Mouse (Mus musculus) neutrophil, adult 59 days (primary cell): ENCODE results near the gene Thop1. TPM values are rescaled to one million over a fixed set of nuclear protein-coding genes. Genes with fewer than 3 reads are reported as not detected.

Experiments used
- total RNA-seq, 2 experiments: library from RNA; stranded (reverse); gene quantifications; 1 replicate in 1 of 2; 2 replicates in 1 of 2; pipeline ENCODE4 v1.2.4; 2023

The Thop1 gene
- 1 to 10 TPM; 5.8 to 6.9 TPM for total RNA-seq

DNA sequence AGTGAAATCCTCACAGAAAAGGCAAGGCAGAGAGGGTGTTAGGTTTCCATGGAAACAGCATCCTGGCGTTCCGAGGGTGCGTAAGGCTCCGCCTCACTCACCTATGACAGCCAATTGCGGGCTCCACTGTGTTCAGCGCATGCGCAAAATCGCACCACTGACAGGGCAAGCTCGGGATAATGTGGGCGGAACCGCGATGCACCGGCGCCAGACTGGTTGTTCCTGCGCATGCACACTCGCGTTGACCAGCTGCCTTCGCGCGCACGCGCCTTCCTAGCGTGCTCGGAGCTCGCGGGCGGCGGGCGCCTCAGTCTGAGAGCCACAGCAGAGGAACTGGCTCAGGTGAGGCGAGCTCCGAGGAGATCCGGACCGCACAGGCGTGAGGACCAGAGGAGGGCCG lies at the start of gene Thop1:
TSS of gene Thop1 (plus strand) at position 200 of the 400 bp plus-strand sequence.

GRCm38 (mm10) chr10:81025639-81026275 lies 44.1 kb upstream of the Thop1 start, which contains the start of gene Diras1:
TSS of gene Diras1 (minus strand) at chr10:81025662.

DNA sequence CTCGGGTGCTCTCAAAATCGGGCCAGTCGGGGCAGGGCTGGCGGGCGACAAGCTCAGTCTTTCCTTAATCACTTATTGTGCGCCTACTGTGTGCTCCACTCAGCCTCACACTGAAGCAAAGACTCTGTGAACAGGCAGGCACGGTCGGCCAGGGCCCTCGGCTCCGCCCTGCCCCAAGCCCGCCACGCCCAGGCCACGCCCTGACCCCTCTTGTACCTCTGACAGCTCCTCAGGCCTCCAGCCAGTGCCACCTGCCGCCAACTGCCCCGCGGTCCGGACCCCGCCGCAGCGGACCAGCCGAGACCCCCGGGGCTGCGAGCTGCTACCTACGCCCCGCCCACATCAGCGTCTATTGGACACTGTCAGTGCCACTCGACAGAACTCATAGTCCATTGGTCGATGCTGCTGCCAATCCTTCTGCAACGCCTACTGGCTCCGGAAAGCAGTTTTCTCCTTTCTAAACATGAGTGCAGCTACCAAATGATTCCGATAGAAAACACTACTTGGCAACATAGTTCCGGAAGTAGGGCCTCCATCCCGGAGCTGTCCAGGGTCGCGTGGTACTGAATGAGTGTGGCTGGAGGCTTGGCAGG lies 32.8 kb upstream of the Thop1 start, which contains the start of gene Slc39a3:
TSS of gene Slc39a3 (minus strand) at position 439 of the 593 bp plus-strand sequence.

GRCm38 (mm10) chr10:81059603-81060543 lies 10.0 kb upstream of the Thop1 start, which contains the start of gene Sgta:
TSS of gene Sgta (minus strand) at chr10:81060181.

GRCm38 (mm10) chr10:81105565-81106112 lies 35.8 kb downstream of the Thop1 start, which contains the start of gene Map2k2:
TSS of gene Map2k2 (plus strand) at chr10:81105915.

Other genes starting within 250 kb of the Thop1 start
- 100 to 1,000 TPM; 575 to 577 TPM for gene Oaz1, start 243.4 kb upstream of the Thop1 start, total RNA-seq
- not detected for gene Lingo3, start 226.0 kb upstream of the Thop1 start, total RNA-seq
- 10 to 100 TPM; 16.3 to 17.5 TPM for gene Lsm7, start 214.8 kb upstream of the Thop1 start, total RNA-seq
- 10 to 100 TPM; 23.0 to 25.9 TPM for gene Sppl2b, start 214.8 kb upstream of the Thop1 start, total RNA-seq
- gene Tmprss9, start 198.2 kb upstream of the Thop1 start, total RNA-seq: not detected
- 10 to 100 TPM; 43.0 to 50.4 TPM for gene Timm13, start 169.1 kb upstream of the Thop1 start, total RNA-seq
- 10 to 100 TPM; 20.5 to 24.4 TPM for gene Lmnb2, start 151.8 kb upstream of the Thop1 start, total RNA-seq
- gene Gadd45b, start 140.0 kb upstream of the Thop1 start, total RNA-seq: 10 to 100 TPM; 24.5 to 33.7 TPM
- 1 to 10 TPM in 1 of 2 experiments, under 1 TPM in 1; 0.58 to 1.3 TPM for gene Gng7, start 55.1 kb upstream of the Thop1 start, total RNA-seq
- gene Diras1, start 44.4 kb upstream of the Thop1 start, total RNA-seq: not detected
- 10 to 100 TPM; 11.6 to 13.3 TPM for gene Slc39a3, start 32.6 kb upstream of the Thop1 start, total RNA-seq
- gene Sgta, start 9.9 kb upstream of the Thop1 start, total RNA-seq: 10 to 100 TPM; 49.0 to 54.7 TPM
- gene Creb3l3, start 28.8 kb downstream of the Thop1 start, total RNA-seq: 1 to 10 TPM in 1 of 2 experiments, under 1 TPM in 1; 0.64 to 1.2 TPM
- 10 to 100 TPM; 84.3 to 89.6 TPM for gene Map2k2, start 35.9 kb downstream of the Thop1 start, total RNA-seq
- gene Zbtb7a, start 65.2 kb downstream of the Thop1 start, total RNA-seq: 10 to 100 TPM; 60.7 to 67.8 TPM
- gene Pias4, start 97.9 kb downstream of the Thop1 start, total RNA-seq: 10 to 100 TPM; 27.4 to 29.6 TPM
- 100 to 1,000 TPM; 738 to 811 TPM for gene Eef2, start 106.6 kb downstream of the Thop1 start, total RNA-seq
- gene Dapk3, start 113.0 kb downstream of the Thop1 start, total RNA-seq: 10 to 100 TPM; 26.7 to 27.9 TPM
- not detected for gene 4930442H23Rik, start 113.8 kb downstream of the Thop1 start, total RNA-seq
- gene Nmrk2, start 132.0 kb downstream of the Thop1 start, total RNA-seq: not detected
- not detected for gene Atcay, start 160.8 kb downstream of the Thop1 start, total RNA-seq
- 1 to 10 TPM in 1 of 2 experiments, under 1 TPM in 1; 0.24 to 1.1 TPM for gene Zfr2, start 163.1 kb downstream of the Thop1 start, total RNA-seq
- gene Matk, start 182.9 kb downstream of the Thop1 start, total RNA-seq: 10 to 100 TPM in 1 of 2 experiments, 1 to 10 TPM in 1; 5.1 to 10.3 TPM
- 10 to 100 TPM; 33.8 to 41.6 TPM for gene Mrpl54, start 196.9 kb downstream of the Thop1 start, total RNA-seq
- 10 to 100 TPM; 26.1 to 28.4 TPM for gene Apba3, start 196.9 kb downstream of the Thop1 start, total RNA-seq
- 1 to 10 TPM; 5.1 to 5.4 TPM for gene Tjp3, start 221.5 kb downstream of the Thop1 start, total RNA-seq
- gene Pip5k1c, start 222.9 kb downstream of the Thop1 start, total RNA-seq: 10 to 100 TPM; 92.2 TPM